Mouse (Mus musculus): ENCODE measurements at regions not wholly inside any gene's neighbourhood (a gene's known extent, or its start where the extent isn't known, plus 50 kb on each side); places are given as distances from the start of the nearest gene placed in this dataset.
"Not testable (repeated sequence)": the region's sequence is repeated elsewhere in the genome, so short reads cannot be mapped to it uniquely, and the experiment has no call there.

GRCm38 (mm10) chr14:14478159-14478558 lies 77.1 kb downstream of the Olfr721-ps1 start:
- H3K27me3 ChIP-seq (ENCODE audit: insufficient read depth, poor library complexity, severe bottlenecking); H3K9me3 ChIP-seq; H3K4me1 ChIP-seq; H3K27ac ChIP-seq; H3K4me3 ChIP-seq; DNase-seq (ENCODE audit: low spot score); H3K36me3 ChIP-seq: not testable (repeated sequence)
- WGBS: 45% methylated on average over 2 of the region's 2 CpGs

- Histone ChIP-seq H3K27ac (no peak overlapping the region), H3K4me1 (no peaks in the 10 kb centered on the region), H3K4me3 (no peak overlapping the region), H3K36me3 (no peaks in the 10 kb centered on the region), H3K27me3 (ENCODE audit: insufficient read depth, poor library complexity, severe bottlenecking) (no peaks in the 10 kb centered on the region), H3K9me3 (no peaks in the 10 kb centered on the region)
- WGBS: 66% methylated on average over 1 of the region's 1 CpGs
- DNase-seq (ENCODE audit: low spot score): no peak
These were observed 80.7 kb downstream of the Olfr721-ps1 start for GRCm38 (mm10) chr14:14481840-14482239.

- no peak for DNase-seq (ENCODE audit: low spot score)
- H3K4me3 ChIP-seq: no peak overlapping the region
- WGBS: 92% methylated on average over 1 of the region's 1 CpGs
- no peaks in the 10 kb centered on the region for H3K4me1 ChIP-seq
- no peak overlapping the region for H3K27ac ChIP-seq
- no peaks in the 10 kb centered on the region for H3K9me3 ChIP-seq
- H3K27me3 ChIP-seq (ENCODE audit: insufficient read depth, poor library complexity, severe bottlenecking): no peaks in the 10 kb centered on the region
- no peaks in the 10 kb centered on the region for H3K36me3 ChIP-seq
These were observed 85.3 kb downstream of the Olfr721-ps1 start for GRCm38 (mm10) chr14:14486356-14486755.

GRCm38 (mm10) chr14:14490501-14490900 lies 89.4 kb downstream of the Olfr721-ps1 start:
- no peak for DNase-seq (ENCODE audit: low spot score)
- Histone ChIP-seq H3K4me1 (no peaks in the 10 kb centered on the region), H3K36me3 (no peaks in the 10 kb centered on the region), H3K4me3 (no peak overlapping the region), H3K9me3 (no peaks in the 10 kb centered on the region), H3K27ac (no peak overlapping the region), H3K27me3 (ENCODE audit: insufficient read depth, poor library complexity, severe bottlenecking) (no peaks in the 10 kb centered on the region)

- H3K9me3 ChIP-seq: no peaks in the 10 kb centered on the region
- no peaks in the 10 kb centered on the region for H3K27me3 ChIP-seq (ENCODE audit: insufficient read depth, poor library complexity, severe bottlenecking)
- H3K27ac ChIP-seq: no peak overlapping the region
- no peak overlapping the region for H3K4me3 ChIP-seq
- H3K36me3 ChIP-seq: no peaks in the 10 kb centered on the region
- no peak for DNase-seq (ENCODE audit: low spot score)
- no peaks in the 10 kb centered on the region for H3K4me1 ChIP-seq
These were observed 90.9 kb downstream of the Olfr721-ps1 start for GRCm38 (mm10) chr14:14492041-14492440.

GRCm38 (mm10) chr14:14511927-14512326 lies 110.8 kb downstream of the Olfr721-ps1 start:
- Histone ChIP-seq H3K36me3 (no peaks in the 10 kb centered on the region), H3K9me3 (no peaks in the 10 kb centered on the region), H3K4me3 (no peak overlapping the region), H3K4me1 (no peaks in the 10 kb centered on the region), H3K27me3 (ENCODE audit: insufficient read depth, poor library complexity, severe bottlenecking) (no peaks in the 10 kb centered on the region), H3K27ac (no peak overlapping the region)
- no peak for DNase-seq (ENCODE audit: low spot score)
- WGBS: 72% methylated on average over 4 of the region's 4 CpGs

GRCm38 (mm10) chr14:14513056-14513455 lies 112.0 kb downstream of the Olfr721-ps1 start:
- WGBS: 85% methylated on average over 2 of the region's 2 CpGs
- Histone ChIP-seq H3K4me3 (no peak overlapping the region), H3K27ac (no peak overlapping the region), H3K4me1 (no peaks in the 10 kb centered on the region), H3K27me3 (ENCODE audit: insufficient read depth, poor library complexity, severe bottlenecking) (no peaks in the 10 kb centered on the region), H3K9me3 (no peaks in the 10 kb centered on the region), H3K36me3 (no peaks in the 10 kb centered on the region)
- DNase-seq (ENCODE audit: low spot score): no peak

GRCm38 (mm10) chr14:14513498-14513897 lies 112.4 kb downstream of the Olfr721-ps1 start:
- no peaks in the 10 kb centered on the region for H3K9me3 ChIP-seq
- H3K27me3 ChIP-seq (ENCODE audit: insufficient read depth, poor library complexity, severe bottlenecking): no peaks in the 10 kb centered on the region
- H3K4me3 ChIP-seq: no peak overlapping the region
- H3K27ac ChIP-seq: no peak overlapping the region
- DNase-seq (ENCODE audit: low spot score): no peak
- no peaks in the 10 kb centered on the region for H3K36me3 ChIP-seq
- 61% methylated on average over 3 of the region's 3 CpGs for WGBS
- no peaks in the 10 kb centered on the region for H3K4me1 ChIP-seq

- Histone ChIP-seq H3K36me3 (no peaks in the 10 kb centered on the region), H3K9me3 (no peaks in the 10 kb centered on the region), H3K27ac (no peak overlapping the region), H3K4me1 (no peaks in the 10 kb centered on the region), H3K27me3 (ENCODE audit: insufficient read depth, poor library complexity, severe bottlenecking) (no peaks in the 10 kb centered on the region), H3K4me3 (no peak overlapping the region)
- DNase-seq (ENCODE audit: low spot score): no peak
- WGBS: 73% methylated on average over 1 of the region's 1 CpGs
These were observed 113.5 kb downstream of the Olfr721-ps1 start for GRCm38 (mm10) chr14:14514440-14515172.

- no peak overlapping the region for H3K27ac ChIP-seq
- no peaks in the 10 kb centered on the region for H3K9me3 ChIP-seq
- DNase-seq (ENCODE audit: low spot score): no peak
- 58% methylated on average over 2 of the region's 2 CpGs for WGBS
- H3K36me3 ChIP-seq: no peaks in the 10 kb centered on the region
- H3K4me1 ChIP-seq: no peaks in the 10 kb centered on the region
- H3K4me3 ChIP-seq: no peak overlapping the region
- H3K27me3 ChIP-seq (ENCODE audit: insufficient read depth, poor library complexity, severe bottlenecking): no peaks in the 10 kb centered on the region
These were observed 114.3 kb downstream of the Olfr721-ps1 start for GRCm38 (mm10) chr14:14515363-14515762.

GRCm38 (mm10) chr14:14515918-14516317 lies 114.8 kb downstream of the Olfr721-ps1 start:
- H3K4me1 ChIP-seq: no peaks in the 10 kb centered on the region
- no peak overlapping the region for H3K27ac ChIP-seq
- 83% methylated on average over 5 of the region's 5 CpGs for WGBS
- no peaks in the 10 kb centered on the region for H3K36me3 ChIP-seq
- no peak for DNase-seq (ENCODE audit: low spot score)
- H3K4me3 ChIP-seq: no peak overlapping the region
- no peaks in the 10 kb centered on the region for H3K27me3 ChIP-seq (ENCODE audit: insufficient read depth, poor library complexity, severe bottlenecking)
- no peaks in the 10 kb centered on the region for H3K9me3 ChIP-seq

- Histone ChIP-seq H3K27me3 (ENCODE audit: insufficient read depth, poor library complexity, severe bottlenecking) (no peaks in the 10 kb centered on the region), H3K9me3 (no peaks in the 10 kb centered on the region), H3K27ac (no peak overlapping the region), H3K4me3 (no peak overlapping the region), H3K36me3 (no peaks in the 10 kb centered on the region), H3K4me1 (no peaks in the 10 kb centered on the region)
- no peak for DNase-seq (ENCODE audit: low spot score)
- WGBS: 74% methylated on average over 1 of the region's 1 CpGs
These were observed 116.9 kb downstream of the Olfr721-ps1 start for GRCm38 (mm10) chr14:14518027-14518426.

GRCm38 (mm10) chr14:14518841-14519240 lies 117.7 kb downstream of the Olfr721-ps1 start:
- WGBS: 90% methylated on average over 2 of the region's 2 CpGs
- Histone ChIP-seq H3K9me3 (no peaks in the 10 kb centered on the region), H3K4me3 (no peak overlapping the region), H3K4me1 (no peaks in the 10 kb centered on the region), H3K36me3 (no peaks in the 10 kb centered on the region), H3K27me3 (ENCODE audit: insufficient read depth, poor library complexity, severe bottlenecking) (no peaks in the 10 kb centered on the region), H3K27ac (no peak overlapping the region)
- DNase-seq (ENCODE audit: low spot score): no peak

GRCm38 (mm10) chr14:14520195-14520594 lies 119.1 kb downstream of the Olfr721-ps1 start:
- H3K27me3 ChIP-seq (ENCODE audit: insufficient read depth, poor library complexity, severe bottlenecking): no peaks in the 10 kb centered on the region
- no peak overlapping the region for H3K4me3 ChIP-seq
- no peaks in the 10 kb centered on the region for H3K9me3 ChIP-seq
- no peaks in the 10 kb centered on the region for H3K36me3 ChIP-seq
- no peak overlapping the region for H3K27ac ChIP-seq
- no peak for DNase-seq (ENCODE audit: low spot score)
- no peaks in the 10 kb centered on the region for H3K4me1 ChIP-seq

Data from heart, embryonic 10.5 days (tissue).